Mouse (Mus musculus) kidney, adult 2 months (tissue): ENCODE results near the gene Zfp931.

Experiments used
- CTCF ChIP-seq: fragments of 200-500 bp; conservative IDR thresholded peaks from 2 replicates; pipeline ENCODE4 v1.5.1; 2011; ENCODE audit warnings: low read depth, mild to moderate bottlenecking, control low read depth, low read length, moderate library complexity, mixed read lengths; ENCODE audit not compliant: insufficient read depth, insufficient read length
- POLR2A ChIP-seq: fragments of 200-500 bp; IDR thresholded peaks from one replicate; pipeline ENCODE4 v1.6.1; 2011; ENCODE audit warnings: low read depth, low read length, control low read depth

- TF ChIP-seq CTCF (peak; percentile 69), POLR2A (no peak)
Measured at GRCm38 (mm10) chr2:178098021-178098420, 19.7 kb upstream of the Zfp931 start.
